Mouse (Mus musculus) MEL (cell line): ENCODE data around the gene Ttl. TPM values are rescaled to one million over a fixed set of nuclear protein-coding genes. Genes with fewer than 3 reads are reported as not detected.

ENCODE experiments used
- DNase-seq: peaks from one replicate; pipeline ENCODE4 v3.0.0; 2011; ENCODE audit warnings: low read depth, low spot score
- H3K27ac ChIP-seq: 2 replicates; pipeline ENCODE4 v1.5.1; 2012; ENCODE audit warnings: low read depth, mild to moderate bottlenecking, control low read depth, low read length, moderate library complexity; ENCODE audit not compliant: control insufficient read depth
- H3K27me3 ChIP-seq, 2 experiments: fragments of 150-350 bp in 1 of 2; sonication (generic) in 1 of 2; 2 replicates each; pipeline ENCODE4 v1.6.1; 2012; ENCODE audit warnings: low read length in 2 of 2, mild to moderate bottlenecking in 2 of 2, improper control_type of control experiment in 1 of 2, moderate library complexity in 1 of 2; ENCODE audit not compliant: insufficient read depth in 2 of 2, control insufficient read depth in 1 of 2
- H3K36me3 ChIP-seq, 2 experiments: 2 replicates each; pipeline ENCODE4 v1.6.1; 2012 to 2014; ENCODE audit warnings: low read length in 2 of 2, improper control_type of control experiment in 1 of 2, inconsistent platforms in 1 of 2, mild to moderate bottlenecking in 1 of 2; ENCODE audit not compliant: insufficient read depth in 2 of 2, control insufficient read depth in 1 of 2
- H3K4me1 ChIP-seq, 2 experiments: fragments of 150-350 bp in 1 of 2; sonication (generic) in 1 of 2; 2 replicates each; pipeline ENCODE4 v1.6.1; 2012; ENCODE audit warnings: low read length in 2 of 2, improper control_type of control experiment in 1 of 2, mild to moderate bottlenecking in 1 of 2; ENCODE audit not compliant: insufficient read depth in 2 of 2, control insufficient read depth in 1 of 2
- H3K4me3 ChIP-seq, 2 experiments: fragments of 150-350 bp in 1 of 2; sonication (generic) in 1 of 2; 2 replicates each; pipeline ENCODE4 v1.5.1; 2012; ENCODE audit warnings: low read depth in 2 of 2, low read length in 2 of 2, mild to moderate bottlenecking in 2 of 2, moderate library complexity in 2 of 2, control low read depth in 1 of 2, improper control_type of control experiment in 1 of 2; ENCODE audit not compliant: control insufficient read depth in 1 of 2, insufficient read depth in 1 of 2
- H3K79me2 ChIP-seq: 2 replicates; pipeline ENCODE4 v1.6.1; 2012; ENCODE audit warnings: mild to moderate bottlenecking, low read length, moderate library complexity; ENCODE audit not compliant: control insufficient read depth, poor library complexity, insufficient read depth
- H3K9ac ChIP-seq: 2 replicates; pipeline ENCODE4 v1.6.1; 2012; ENCODE audit warnings: low read depth, mild to moderate bottlenecking, control low read depth, low read length, moderate library complexity; ENCODE audit not compliant: control insufficient read depth, poor library complexity, severe bottlenecking
- H3K9me3 ChIP-seq: fragments of 150-350 bp; sonication (generic); replicated peaks from 2 replicates; pipeline ENCODE4 v1.6.1; 2012; ENCODE audit warnings: mild to moderate bottlenecking, low read length, improper control_type of control experiment, moderate library complexity; ENCODE audit not compliant: insufficient read depth
- CTCF ChIP-seq, 3 experiments: IDR thresholded peaks in 2 of 3; conservative IDR thresholded peaks in 1 of 3; 2 replicates each; pipeline ENCODE4 v1.5.1; 2011 to 2012; ENCODE audit warnings: low read length in 3 of 3, low read depth in 2 of 3, mild to moderate bottlenecking in 2 of 3, improper control_type of control experiment in 1 of 3, inconsistent platforms in 1 of 3, mixed read lengths in 1 of 3, moderate library complexity in 1 of 3; ENCODE audit not compliant: control insufficient read depth in 1 of 3, insufficient read depth in 1 of 3, poor library complexity in 1 of 3, severe bottlenecking in 1 of 3
- E2F4 ChIP-seq: IDR thresholded peaks from 2 replicates; pipeline ENCODE4 v1.6.1; 2011; ENCODE audit warnings: low read depth, low read length, improper control_type of control experiment, borderline replicate concordance
- EP300 ChIP-seq, 2 experiments: IDR thresholded peaks; 2 replicates each; pipeline ENCODE4 v1.6.1; 2011; ENCODE audit warnings: improper control_type of control experiment in 2 of 2, low read length in 2 of 2, low read depth in 1 of 2, mild to moderate bottlenecking in 1 of 2
- GABPA ChIP-seq: IDR thresholded peaks from 2 replicates; pipeline ENCODE4 v1.6.1; 2012; ENCODE audit warnings: low read depth, mild to moderate bottlenecking, inconsistent platforms, low read length, improper control_type of control experiment, moderate library complexity
- GATA1 ChIP-seq: IDR thresholded peaks from 2 replicates; pipeline ENCODE4 v1.6.1; 2011; ENCODE audit warnings: low read depth, low read length, improper control_type of control experiment
- MAX ChIP-seq: IDR thresholded peaks from 2 replicates; pipeline ENCODE4 v1.6.1; 2011; ENCODE audit warnings: low read length, improper control_type of control experiment
- NRF1 ChIP-seq: IDR thresholded peaks from 2 replicates; pipeline ENCODE4 v1.6.1; 2014; ENCODE audit warnings: low read depth, mild to moderate bottlenecking, inconsistent platforms, low read length, improper control_type of control experiment, moderate library complexity; ENCODE audit not compliant: poor library complexity, insufficient read depth, severe bottlenecking
- RCOR1 ChIP-seq: IDR thresholded peaks from 2 replicates; pipeline ENCODE4 v1.6.1; 2012; ENCODE audit warnings: low read depth, mild to moderate bottlenecking, inconsistent platforms, low read length, improper control_type of control experiment
- TAL1 ChIP-seq: IDR thresholded peaks from 2 replicates; pipeline ENCODE4 v1.6.1; 2012; ENCODE audit warnings: mild to moderate bottlenecking, inconsistent platforms, low read length, moderate library complexity, mixed read lengths
- TBP ChIP-seq: IDR thresholded peaks from 2 replicates; pipeline ENCODE4 v1.8.0; 2011; ENCODE audit warnings: low read depth, low read length, improper control_type of control experiment
- TCF12 ChIP-seq: IDR thresholded peaks from 2 replicates; pipeline ENCODE4 v1.6.1; 2014; ENCODE audit warnings: low read depth, mild to moderate bottlenecking, inconsistent platforms, low read length, improper control_type of control experiment, moderate library complexity
- USF1 ChIP-seq: IDR thresholded peaks from 2 replicates; pipeline ENCODE4 v1.6.1; 2014; ENCODE audit warnings: low read depth, mild to moderate bottlenecking, inconsistent platforms, low read length, improper control_type of control experiment, moderate library complexity
- USF2 ChIP-seq, 2 experiments: IDR thresholded peaks; 2 replicates each; pipeline ENCODE4 v1.6.1; 2011 to 2012; ENCODE audit warnings: improper control_type of control experiment in 2 of 2, low read length in 2 of 2, borderline replicate concordance in 1 of 2, inconsistent platforms in 1 of 2, low read depth in 1 of 2, mild to moderate bottlenecking in 1 of 2; ENCODE audit not compliant: insufficient read depth in 1 of 2
- ZKSCAN1 ChIP-seq: IDR thresholded peaks from 2 replicates; pipeline ENCODE4 v1.6.1; 2012; ENCODE audit warnings: low read depth, mild to moderate bottlenecking, inconsistent platforms, low read length, improper control_type of control experiment, moderate library complexity
- ZMIZ1 ChIP-seq: IDR thresholded peaks from 2 replicates; pipeline ENCODE4 v1.6.1; 2012; ENCODE audit warnings: low read depth, mild to moderate bottlenecking, inconsistent platforms, low read length, improper control_type of control experiment, moderate library complexity
- polyA plus RNA-seq, 2 experiments: library from polyadenylated mRNA; stranded (reverse) in 1 of 2; unstranded in 1 of 2; fragments of >175 nt in 1 of 2; fragments of >200 nt in 1 of 2; gene quantifications; 2 replicates each; pipeline versions ENCODE4 v1.2.1 to v1.2.4; 2012; ENCODE audit warnings: low replicate concordance in 2 of 2, low read depth in 1 of 2; ENCODE audit not compliant: insufficient read length in 2 of 2, insufficient read depth in 1 of 2, missing spikeins in 1 of 2
- total RNA-seq: library from RNA; depleted of rRNA; stranded (reverse); fragments of 300-350 nt; gene quantifications from 2 replicates; pipeline ENCODE4 v1.2.3, GENCODE M21; 2012

The Ttl gene
- total and polyA plus RNA-seq, 3 experiments = 5.7 to 9.3 TPM; not detected in 1

- Histone ChIP-seq H3K79me2 (no peaks in the 10 kb centered on the region), H3K9ac (no peak overlapping the region), H3K4me3 (no peak overlapping the region), H3K36me3 (no peaks in the 10 kb centered on the region), H3K9me3 (no peaks in the 10 kb centered on the region), H3K27me3 (peaks cover 6 to 11% of the 10 kb centered on the region in 2 experiments; a peak in 3 of 4 replicates), H3K27ac (no peak overlapping the region), H3K4me1 (no peaks in the 10 kb centered on the region)
- peak in 2 of 3 experiments; percentile 5 to 31; a peak in 3 of 6 replicates for TF ChIP-seq CTCF (IDR thresholded peaks at IDR 0.05 in 2 of 3, conservative IDR thresholded peaks at IDR 0.05 in 1 of 3; ENCODE audit: control insufficient read depth in 1 of 3, insufficient read depth in 1 of 3, low read depth in 2 of 3, low read length in 3 of 3, poor library complexity in 1 of 3, severe bottlenecking in 1 of 3)
- no peak for TF ChIP-seq MAX
- TF ChIP-seq TAL1 = no peak
- peak; percentile 7 for DNase-seq
Measured at GRCm38 (mm10) chr2:129040567-129040966, 25.2 kb upstream of the Ttl start.

GRCm38 (mm10) chr2:129046172-129046845, 19.4 kb upstream of the Ttl start:
- H3K9ac ChIP-seq = no peak overlapping the region
- H3K36me3 ChIP-seq = no peaks in the 10 kb centered on the region
- TF ChIP-seq ZKSCAN1 = no peak
- TF ChIP-seq USF1 = no peak
- no peak for TF ChIP-seq TCF12
- TF ChIP-seq ZMIZ1 = no peak
- TF ChIP-seq EP300 (IDR thresholded peaks at IDR 0.05; ENCODE audit: low read depth in 1 of 2, low read length in 2 of 2) = no peak
- H3K4me3 ChIP-seq = no peak overlapping the region
- DNase-seq = no peak
- H3K9me3 ChIP-seq = no peaks in the 10 kb centered on the region
- no peaks in the 10 kb centered on the region for H3K4me1 ChIP-seq
- peaks cover 3 to 6% of the 10 kb centered on the region in 2 experiments; a peak in 3 of 4 replicates for H3K27me3 ChIP-seq
- H3K27ac ChIP-seq = no peak overlapping the region
- no peaks in the 10 kb centered on the region for H3K79me2 ChIP-seq

DNA sequence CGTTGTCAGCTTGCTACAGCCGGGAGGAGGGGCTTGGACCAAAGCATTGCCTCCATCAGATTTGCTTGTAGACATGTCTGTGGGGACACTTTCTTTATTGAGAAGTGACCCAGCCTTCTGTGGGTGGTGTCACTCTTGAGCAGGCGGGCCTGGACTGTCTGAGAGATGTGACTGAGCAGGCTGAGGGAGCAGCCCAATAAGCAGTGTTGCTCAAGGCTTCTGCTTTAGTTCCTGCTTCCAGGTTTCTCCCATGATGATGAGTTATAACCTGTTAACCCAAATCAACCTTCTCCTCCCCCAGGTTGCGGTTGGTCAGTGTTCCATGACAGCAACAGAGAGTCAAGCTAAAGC, 18.9 kb upstream of the Ttl start:
- DNase-seq = no peak
- no peaks in the 10 kb centered on the region for H3K79me2 ChIP-seq
- H3K4me1 ChIP-seq = no peaks in the 10 kb centered on the region
- H3K4me3 ChIP-seq = no peak overlapping the region
- peaks cover 0 to 6% of the 10 kb centered on the region in 2 experiments; a peak in 3 of 4 replicates for H3K27me3 ChIP-seq
- no peak for TF ChIP-seq TBP
- no peak for TF ChIP-seq ZMIZ1
- TF ChIP-seq USF2 (IDR thresholded peaks at IDR 0.05; ENCODE audit: borderline replicate concordance in 1 of 2, insufficient read depth in 1 of 2, low read depth in 1 of 2, low read length in 2 of 2) = no peak
- TF ChIP-seq GABPA = no peak
- no peak for TF ChIP-seq NRF1
- no peak for TF ChIP-seq E2F4
- TF ChIP-seq RCOR1 = no peak
- no peak for TF ChIP-seq GATA1
- no peak for TF ChIP-seq TAL1
- H3K27ac ChIP-seq = no peak overlapping the region
- no peaks in the 10 kb centered on the region for H3K36me3 ChIP-seq
- no peak overlapping the region for H3K9ac ChIP-seq
- no peaks in the 10 kb centered on the region for H3K9me3 ChIP-seq
